Mouse (Mus musculus): ENCODE measurements around the gene 4933407L21Rik.

DNA sequence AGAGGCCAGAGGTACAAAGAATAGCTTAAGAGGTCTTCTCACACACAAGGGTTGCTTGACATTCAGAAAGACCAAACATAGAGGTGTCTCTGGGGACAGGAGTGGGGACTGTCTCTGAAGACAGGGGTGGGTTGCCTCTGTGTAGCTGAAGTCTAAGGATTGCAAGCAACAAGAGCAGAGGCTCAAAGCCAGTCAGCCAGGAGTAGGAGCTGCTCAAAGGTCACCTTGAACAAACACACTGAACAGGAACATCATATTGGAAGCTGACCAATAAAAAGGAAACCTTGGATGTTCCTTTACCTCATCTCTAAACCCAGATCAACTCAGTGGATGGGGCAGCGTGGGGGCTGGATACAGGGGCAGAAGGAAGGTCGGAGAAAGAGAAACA lies 31.6 kb downstream of the 4933407L21Rik start:
- TF ChIP-seq CTCF (IDR thresholded peaks at IDR 0.05; ENCODE audit: insufficient read depth, low read depth, low read length) = no peak
- no peak for TF ChIP-seq POLR2A (IDR thresholded peaks at IDR 0.05; ENCODE audit: insufficient read depth, low read depth, low read length)

All from olfactory bulb, adult 2 months (tissue).